Mouse (Mus musculus): ENCODE measurements at regions not wholly inside any gene's neighbourhood (a gene's known extent, or its start where the extent isn't known, plus 50 kb on each side); places are given as distances from the start of the nearest gene placed in this dataset.

DNA sequence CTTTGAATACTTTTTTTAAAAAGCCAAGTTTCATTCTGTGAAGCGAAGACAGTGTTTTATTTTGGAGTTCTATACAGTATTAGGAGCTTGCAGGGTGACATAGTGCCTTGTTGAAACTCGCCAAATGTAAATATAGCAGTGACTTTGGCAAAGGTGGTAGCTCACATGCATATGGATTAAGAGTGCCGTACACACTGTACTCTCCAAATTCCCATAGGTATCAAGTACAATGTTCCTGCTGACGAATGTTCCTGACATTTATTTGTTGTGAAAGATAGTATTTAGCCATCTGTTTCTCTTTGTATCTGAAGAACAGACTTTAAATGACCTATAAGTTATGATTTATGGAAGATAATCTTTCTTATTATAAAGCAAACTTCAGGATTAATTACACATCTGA is 201.9 kb downstream of the Cd109 start:
- TF ChIP-seq EP300 (optimal IDR thresholded peaks at IDR 0.05) = peak; percentile 94
- TF ChIP-seq CTCF (IDR thresholded peaks at IDR 0.05; ENCODE audit: low read depth) = no peak

All from stomach, postnatal 0 days (tissue).